Mouse (Mus musculus): ENCODE measurements around the gene Zdhhc14. TPM values are rescaled to one million over a fixed set of nuclear protein-coding genes. Genes with fewer than 3 reads are reported as not detected.

The Zdhhc14 gene
- polyA plus RNA-seq, 1 experiment, result 0.86 TPM

- TF ChIP-seq USF1 (IDR thresholded peaks at IDR 0.05; ENCODE audit: low read depth) (no peak), SRF (IDR thresholded peaks at IDR 0.05; ENCODE audit: control insufficient read depth, insufficient read length, low read depth) (no peak), MAX (IDR thresholded peaks at IDR 0.05; ENCODE audit: low read depth) (no peak), CEBPB (IDR thresholded peaks at IDR 0.05; ENCODE audit: insufficient read depth, poor library complexity, severe bottlenecking) (no peak), MYOG (IDR thresholded peaks at IDR 0.05; ENCODE audit: control insufficient read depth in 1 of 3, insufficient read depth in 1 of 3, insufficient read length in 2 of 3, low read depth in 2 of 3) (no peak), REST (IDR thresholded peaks at IDR 0.05; ENCODE audit: insufficient read depth, insufficient read length) (no peak), E2F4 (IDR thresholded peaks at IDR 0.05; ENCODE audit: insufficient read depth) (no peak)
- H3K4me3 ChIP-seq, result no peak overlapping the region
- H3K36me3 ChIP-seq (ENCODE audit: control insufficient read depth, insufficient read depth), result no peaks in the 10 kb centered on the region
- H3K27me3 ChIP-seq (ENCODE audit: control insufficient read depth, insufficient read depth, insufficient read length), result peaks cover 40% of the 10 kb centered on the region
- H3K4me2 ChIP-seq (ENCODE audit: low read depth), result no peak overlapping the region
- H3ac ChIP-seq (ENCODE audit: control insufficient read depth, insufficient read length), result no peak overlapping the region
- H3K79me2 ChIP-seq (ENCODE audit: control insufficient read depth, insufficient read depth), result no peaks in the 10 kb centered on the region
Measured at GRCm38 (mm10) chr17:5521532-5521931, 29.2 kb downstream of the Zdhhc14 start.

- H3K36me3 ChIP-seq (ENCODE audit: control insufficient read depth, insufficient read depth), result no peaks in the 10 kb centered on the region
- H3K4me2 ChIP-seq (ENCODE audit: low read depth), result no peak overlapping the region
- H3K27me3 ChIP-seq (ENCODE audit: control insufficient read depth, insufficient read depth, insufficient read length), result peaks cover 34% of the 10 kb centered on the region
- no peak for TF ChIP-seq POLR2A (IDR thresholded peaks at IDR 0.05; ENCODE audit: insufficient read length, low read depth)
- TF ChIP-seq MAX (IDR thresholded peaks at IDR 0.05; ENCODE audit: low read depth), result no peak
- TF ChIP-seq E2F4 (IDR thresholded peaks at IDR 0.05; ENCODE audit: insufficient read depth), result no peak
- TF ChIP-seq TCF3 (IDR thresholded peaks at IDR 0.05; ENCODE audit: insufficient read length, low read depth), result no peak
- H3K79me2 ChIP-seq (ENCODE audit: control insufficient read depth, insufficient read depth), result no peaks in the 10 kb centered on the region
- H3ac ChIP-seq (ENCODE audit: control insufficient read depth, insufficient read length), result no peak overlapping the region
- no peak overlapping the region for H3K4me3 ChIP-seq
Measured at GRCm38 (mm10) chr17:5529552-5529951, 37.2 kb downstream of the Zdhhc14 start.

- Histone ChIP-seq H3K4me3 (no peak overlapping the region), H3ac (ENCODE audit: control insufficient read depth, insufficient read length) (no peak overlapping the region), H3K27me3 (ENCODE audit: control insufficient read depth, insufficient read depth, insufficient read length) (peaks cover 48% of the 10 kb centered on the region), H3K36me3 (ENCODE audit: control insufficient read depth, insufficient read depth) (no peaks in the 10 kb centered on the region), H3K79me2 (ENCODE audit: control insufficient read depth, insufficient read depth) (no peaks in the 10 kb centered on the region), H3K4me2 (ENCODE audit: low read depth) (no peak overlapping the region)
- TF ChIP-seq USF1 (IDR thresholded peaks at IDR 0.05; ENCODE audit: low read depth) (no peak), CEBPB (IDR thresholded peaks at IDR 0.05; ENCODE audit: insufficient read depth, poor library complexity, severe bottlenecking) (no peak), E2F4 (IDR thresholded peaks at IDR 0.05; ENCODE audit: insufficient read depth) (no peak)
Measured at GRCm38 (mm10) chr17:5532816-5533215, 40.5 kb downstream of the Zdhhc14 start.

- no peaks in the 10 kb centered on the region for H3K79me2 ChIP-seq (ENCODE audit: control insufficient read depth, insufficient read depth)
- no peak for TF ChIP-seq USF1 (IDR thresholded peaks at IDR 0.05; ENCODE audit: low read depth)
- no peak for TF ChIP-seq MAX (IDR thresholded peaks at IDR 0.05; ENCODE audit: low read depth)
- no peak for TF ChIP-seq REST (IDR thresholded peaks at IDR 0.05; ENCODE audit: insufficient read depth, insufficient read length)
- no peak for TF ChIP-seq SRF (IDR thresholded peaks at IDR 0.05; ENCODE audit: control insufficient read depth, insufficient read length, low read depth)
- no peak for TF ChIP-seq TCF12 (IDR thresholded peaks at IDR 0.05; ENCODE audit: insufficient read depth, poor library complexity, severe bottlenecking)
- no peak for TF ChIP-seq E2F4 (IDR thresholded peaks at IDR 0.05; ENCODE audit: insufficient read depth)
- no peak for TF ChIP-seq TCF3 (IDR thresholded peaks at IDR 0.05; ENCODE audit: insufficient read length, low read depth)
- no peak for TF ChIP-seq POLR2AphosphoS2 (IDR thresholded peaks at IDR 0.05; ENCODE audit: insufficient read length, low read depth)
- TF ChIP-seq MYOD1 (IDR thresholded peaks at IDR 0.05; ENCODE audit: control insufficient read depth in 1 of 3, insufficient read length in 2 of 3, low read depth in 2 of 3), result no peak
- TF ChIP-seq POLR2A (IDR thresholded peaks at IDR 0.05; ENCODE audit: insufficient read length, low read depth), result no peak
- H3K4me3 ChIP-seq, result no peak overlapping the region
- H3K27me3 ChIP-seq (ENCODE audit: control insufficient read depth, insufficient read depth, insufficient read length), result peaks cover 49% of the 10 kb centered on the region
- no peak overlapping the region for H3K4me2 ChIP-seq (ENCODE audit: low read depth)
- no peak overlapping the region for H3ac ChIP-seq (ENCODE audit: control insufficient read depth, insufficient read length)
- H3K36me3 ChIP-seq (ENCODE audit: control insufficient read depth, insufficient read depth), result no peaks in the 10 kb centered on the region
Measured at GRCm38 (mm10) chr17:5535357-5535756, 43.0 kb downstream of the Zdhhc14 start.

GRCm38 (mm10) chr17:5536259-5537094, 44.1 kb downstream of the Zdhhc14 start:
- H3K79me2 ChIP-seq (ENCODE audit: control insufficient read depth, insufficient read depth), result no peaks in the 10 kb centered on the region
- no peak overlapping the region for H3K4me3 ChIP-seq
- H3K4me2 ChIP-seq (ENCODE audit: low read depth), result no peak overlapping the region
- no peaks in the 10 kb centered on the region for H3K36me3 ChIP-seq (ENCODE audit: control insufficient read depth, insufficient read depth)
- H3K27me3 ChIP-seq (ENCODE audit: control insufficient read depth, insufficient read depth, insufficient read length), result peaks cover 52% of the 10 kb centered on the region
- H3ac ChIP-seq (ENCODE audit: control insufficient read depth, insufficient read length), result no peak overlapping the region
- TF ChIP-seq POLR2A (IDR thresholded peaks at IDR 0.05; ENCODE audit: insufficient read length, low read depth) (no peak), TCF12 (IDR thresholded peaks at IDR 0.05; ENCODE audit: insufficient read depth, poor library complexity, severe bottlenecking) (no peak), MAX (IDR thresholded peaks at IDR 0.05; ENCODE audit: low read depth) (no peak), E2F4 (IDR thresholded peaks at IDR 0.05; ENCODE audit: insufficient read depth) (no peak), POLR2AphosphoS2 (IDR thresholded peaks at IDR 0.05; ENCODE audit: insufficient read length, low read depth) (no peak), USF1 (IDR thresholded peaks at IDR 0.05; ENCODE audit: low read depth) (no peak), MYOD1 (IDR thresholded peaks at IDR 0.05; ENCODE audit: control insufficient read depth in 1 of 3, insufficient read length in 2 of 3, low read depth in 2 of 3) (no peak), SRF (IDR thresholded peaks at IDR 0.05; ENCODE audit: control insufficient read depth, insufficient read length, low read depth) (no peak), MYOG (IDR thresholded peaks at IDR 0.05; ENCODE audit: control insufficient read depth in 1 of 3, insufficient read depth in 1 of 3, insufficient read length in 2 of 3, low read depth in 2 of 3) (no peak), TCF3 (IDR thresholded peaks at IDR 0.05; ENCODE audit: insufficient read length, low read depth) (no peak), CEBPB (IDR thresholded peaks at IDR 0.05; ENCODE audit: insufficient read depth, poor library complexity, severe bottlenecking) (no peak), REST (IDR thresholded peaks at IDR 0.05; ENCODE audit: insufficient read depth, insufficient read length) (no peak)
